Mouse (Mus musculus) layer of hippocampus, postnatal 10 days (tissue): ENCODE measurements around the gene Dis3. TPM values are rescaled to one million over a fixed set of nuclear protein-coding genes. Genes with fewer than 3 reads are reported as not detected.

Experiments
- total RNA-seq, 2 experiments: library from RNA; stranded (reverse); gene quantifications; 2 replicates each; pipeline ENCODE4 v1.2.3; 2021

Gene Dis3
- total RNA-seq, 2 experiments from 2014 or later, result 28.1 to 29.5 TPM

Other genes starting within 250 kb of the Dis3 start
- 1 to 10 TPM; 1.0 to 4.2 TPM for gene Rpl36a-ps1, start 105.5 kb downstream of the Dis3 start, total RNA-seq
- gene Mzt1, start 53.6 kb downstream of the Dis3 start, total RNA-seq, result 10 to 100 TPM; 50.2 to 51.7 TPM
- gene Bora, start 53.5 kb downstream of the Dis3 start, total RNA-seq, result 1 to 10 TPM; 4.0 to 5.0 TPM
- 10 to 100 TPM; 12.7 to 15.4 TPM for gene Pibf1, start 346 bp downstream of the Dis3 start, total RNA-seq
- gene Klf5, start 198.9 kb upstream of the Dis3 start, total RNA-seq, result 1 to 10 TPM; 8.1 to 8.5 TPM